Mouse (Mus musculus) induced T-regulatory cell, adult 2 months (primary cell): ENCODE data around the gene Cdon.

Experiments
- DNase-seq: peaks from one replicate; pipeline ENCODE4 v3.0.0-alpha.2; 2012; ENCODE audit warnings: low read depth

The Cdon gene

GRCm38 (mm10) chr9:35438286-35439061 is 17.5 kb downstream of the Cdon start:
- DNase-seq: no peak

GRCm38 (mm10) chr9:35439062-35439442 is 18.1 kb downstream of the Cdon start:
- no peak for DNase-seq

GRCm38 (mm10) chr9:35439754-35440153 is 18.8 kb downstream of the Cdon start:
- no peak for DNase-seq

GRCm38 (mm10) chr9:35442476-35442875 is 21.5 kb downstream of the Cdon start:
- no peak for DNase-seq

- no peak for DNase-seq
Measured at GRCm38 (mm10) chr9:35443618-35444511, 22.9 kb downstream of the Cdon start.

- DNase-seq: no peak
Measured at GRCm38 (mm10) chr9:35444512-35444886, 23.6 kb downstream of the Cdon start.

- no peak for DNase-seq
Measured at GRCm38 (mm10) chr9:35446916-35447315, 26.0 kb downstream of the Cdon start.

GRCm38 (mm10) chr9:35453311-35453710 is 32.4 kb downstream of the Cdon start:
- no peak for DNase-seq

- peak; percentile 52 for DNase-seq
Measured at GRCm38 (mm10) chr9:35459594-35459993, 38.7 kb downstream of the Cdon start.

GRCm38 (mm10) chr9:35467264-35467817 is 46.4 kb downstream of the Cdon start:
- DNase-seq: no peak

- DNase-seq: no peak
Measured at GRCm38 (mm10) chr9:35468913-35469312, 48.0 kb downstream of the Cdon start.

- no peak for DNase-seq
Measured at GRCm38 (mm10) chr9:35474104-35474724, 53.3 kb downstream of the Cdon start.

- DNase-seq: peak; percentile 39
Measured at GRCm38 (mm10) chr9:35475394-35475793, 54.5 kb downstream of the Cdon start.

GRCm38 (mm10) chr9:35479456-35479855 is 58.5 kb downstream of the Cdon start:
- no peak for DNase-seq

- no peak for DNase-seq
Measured at GRCm38 (mm10) chr9:35482014-35482898, 61.3 kb downstream of the Cdon start.

GRCm38 (mm10) chr9:35483949-35484348 is 63.0 kb downstream of the Cdon start:
- DNase-seq: no peak

GRCm38 (mm10) chr9:35486616-35487015 is 65.7 kb downstream of the Cdon start:
- DNase-seq: no peak

GRCm38 (mm10) chr9:35488496-35488895 is 67.6 kb downstream of the Cdon start:
- no peak for DNase-seq

- DNase-seq: no peak
Measured at GRCm38 (mm10) chr9:35491109-35491866, 70.4 kb downstream of the Cdon start.

GRCm38 (mm10) chr9:35493033-35493732 is 72.3 kb downstream of the Cdon start:
- peak; percentile 31 for DNase-seq
